Mouse (Mus musculus): ENCODE data around the gene Larp6. TPM values are rescaled to one million over a fixed set of nuclear protein-coding genes. Genes with fewer than 3 reads are reported as not detected.

The Larp6 gene
- polyA plus RNA-seq, 1 experiment from 2014 or later = 10.3 TPM

GRCm38 (mm10) chr9:60734321-60734720 is 21.5 kb downstream of the Larp6 start:
- Histone ChIP-seq H3K9ac (replicated peaks; ENCODE audit: low read depth, low read length) (no peak overlapping the region), H3K4me2 (ENCODE audit: low read length) (no peak overlapping the region), H3K4me3 (replicated peaks; ENCODE audit: low read length) (no peak overlapping the region), H3K9me3 (ENCODE audit: control insufficient read depth, low read length) (0 out of 2 replicates have a peak, but pooled peaks cover 3% of the 10 kb centered on the region), H3K27me3 (replicated peaks; ENCODE audit: control insufficient read depth, insufficient read depth, low read length) (no peaks in the 10 kb centered on the region), H3K36me3 (ENCODE audit: control insufficient read depth, insufficient read depth) (peaks cover 7% of the 10 kb centered on the region; the same call in 1 of the 2 replicates), H3K27ac (ENCODE audit: low read length) (no peak overlapping the region), H3K4me1 (replicated peaks; ENCODE audit: control insufficient read depth, insufficient read depth, low read length) (no peaks in the 10 kb centered on the region)
- 93% methylated on average over 2 of the region's 2 CpGs for WGBS
- ATAC-seq = no peak

GRCm38 (mm10) chr9:60739126-60739525 is 26.3 kb downstream of the Larp6 start:
- ATAC-seq = 0 out of 2 replicates have a peak, but pooled peaks have one; percentile 12
- 57% methylated on average over 5 of the region's 5 CpGs for WGBS
- no peak overlapping the region for H3K4me2 ChIP-seq (ENCODE audit: low read length)

GRCm38 (mm10) chr9:60741436-60741835 is 28.6 kb downstream of the Larp6 start:
- Histone ChIP-seq H3K36me3 (ENCODE audit: control insufficient read depth, insufficient read depth) (peaks cover 7% of the 10 kb centered on the region; the same call in 1 of the 2 replicates), H3K4me1 (replicated peaks; ENCODE audit: control insufficient read depth, insufficient read depth, low read length) (peaks cover 14% of the 10 kb centered on the region), H3K4me2 (ENCODE audit: low read length) (no peak overlapping the region), H3K9me3 (ENCODE audit: control insufficient read depth, low read length) (0 out of 2 replicates have a peak, but pooled peaks cover 3% of the 10 kb centered on the region), H3K27ac (ENCODE audit: low read length) (no peak overlapping the region), H3K27me3 (replicated peaks; ENCODE audit: control insufficient read depth, insufficient read depth, low read length) (no peaks in the 10 kb centered on the region), H3K4me3 (replicated peaks; ENCODE audit: low read length) (no peak overlapping the region), H3K9ac (replicated peaks; ENCODE audit: low read depth, low read length) (no peak overlapping the region)
- ATAC-seq = no peak
- 79% methylated on average over 10 of the region's 10 CpGs for WGBS

More at GRCm38 (mm10) chr9:60739126-60739525, 26.3 kb downstream of the Larp6 start:
- Histone ChIP-seq H3K9me3 (ENCODE audit: control insufficient read depth, low read length) (0 out of 2 replicates have a peak, but pooled peaks cover 3% of the 10 kb centered on the region), H3K27ac (ENCODE audit: low read length) (no peak overlapping the region), H3K27me3 (replicated peaks; ENCODE audit: control insufficient read depth, insufficient read depth, low read length) (no peaks in the 10 kb centered on the region), H3K4me3 (replicated peaks; ENCODE audit: low read length) (no peak overlapping the region), H3K4me1 (replicated peaks; ENCODE audit: control insufficient read depth, insufficient read depth, low read length) (peaks cover 12% of the 10 kb centered on the region), H3K9ac (replicated peaks; ENCODE audit: low read depth, low read length) (no peak overlapping the region), H3K36me3 (ENCODE audit: control insufficient read depth, insufficient read depth) (peaks cover 7% of the 10 kb centered on the region; the same call in 1 of the 2 replicates)

- H3K9ac ChIP-seq (replicated peaks; ENCODE audit: low read depth, low read length) = peak overlapping the region; percentile 22; the same call in 1 of the 2 replicates
- no peaks in the 10 kb centered on the region for H3K27me3 ChIP-seq (replicated peaks; ENCODE audit: control insufficient read depth, insufficient read depth, low read length)
- peaks cover 3% of the 10 kb centered on the region; the same call in 1 of the 2 replicates for H3K36me3 ChIP-seq (ENCODE audit: control insufficient read depth, insufficient read depth)
- ATAC-seq = no peak
- H3K4me3 ChIP-seq (replicated peaks; ENCODE audit: low read length) = no peak overlapping the region
- WGBS = 63% methylated on average over 9 of the region's 9 CpGs
- H3K9me3 ChIP-seq (ENCODE audit: control insufficient read depth, low read length) = 0 out of 2 replicates have a peak, but pooled peaks cover 2% of the 10 kb centered on the region
- no peak overlapping the region for H3K27ac ChIP-seq (ENCODE audit: low read length)
- H3K4me2 ChIP-seq (ENCODE audit: low read length) = no peak overlapping the region; the same call in 1 of the 2 replicates
- peaks cover 14% of the 10 kb centered on the region for H3K4me1 ChIP-seq (replicated peaks; ENCODE audit: control insufficient read depth, insufficient read depth, low read length)
Measured at GRCm38 (mm10) chr9:60742516-60742915, 29.7 kb downstream of the Larp6 start.

GRCm38 (mm10) chr9:60743180-60743900 is 30.6 kb downstream of the Larp6 start:
- Histone ChIP-seq H3K27me3 (replicated peaks; ENCODE audit: control insufficient read depth, insufficient read depth, low read length) (no peaks in the 10 kb centered on the region), H3K4me3 (replicated peaks; ENCODE audit: low read length) (no peak overlapping the region), H3K9ac (replicated peaks; ENCODE audit: low read depth, low read length) (no peak overlapping the region), H3K36me3 (ENCODE audit: control insufficient read depth, insufficient read depth) (no peaks in the 10 kb centered on the region), H3K27ac (ENCODE audit: low read length) (no peak overlapping the region), H3K9me3 (ENCODE audit: control insufficient read depth, low read length) (no peaks in the 10 kb centered on the region), H3K4me1 (replicated peaks; ENCODE audit: control insufficient read depth, insufficient read depth, low read length) (peaks cover 14% of the 10 kb centered on the region), H3K4me2 (ENCODE audit: low read length) (peak overlapping the region; percentile 31)
- ATAC-seq = no peak
- WGBS = 60% methylated on average over 17 of the region's 17 CpGs

- no peak overlapping the region for H3K27ac ChIP-seq (ENCODE audit: low read length)
- WGBS = 40% methylated on average over 18 of the region's 18 CpGs
- H3K36me3 ChIP-seq (ENCODE audit: control insufficient read depth, insufficient read depth) = no peaks in the 10 kb centered on the region
- ATAC-seq = peak; percentile 59; the same call in 1 of the 2 replicates
- no peak overlapping the region for H3K4me2 ChIP-seq (ENCODE audit: low read length)
- no peaks in the 10 kb centered on the region for H3K27me3 ChIP-seq (replicated peaks; ENCODE audit: control insufficient read depth, insufficient read depth, low read length)
- H3K9me3 ChIP-seq (ENCODE audit: control insufficient read depth, low read length) = no peaks in the 10 kb centered on the region
- no peak overlapping the region for H3K9ac ChIP-seq (replicated peaks; ENCODE audit: low read depth, low read length)
- no peak overlapping the region for H3K4me3 ChIP-seq (replicated peaks; ENCODE audit: low read length)
- peaks cover 14% of the 10 kb centered on the region for H3K4me1 ChIP-seq (replicated peaks; ENCODE audit: control insufficient read depth, insufficient read depth, low read length)
Measured at GRCm38 (mm10) chr9:60744171-60744969, 31.6 kb downstream of the Larp6 start.

GRCm38 (mm10) chr9:60744971-60745370 is 32.2 kb downstream of the Larp6 start:
- no peaks in the 10 kb centered on the region for H3K9me3 ChIP-seq (ENCODE audit: control insufficient read depth, low read length)
- ATAC-seq = no peak
- 53% methylated on average over 4 of the region's 4 CpGs for WGBS
- H3K4me1 ChIP-seq (replicated peaks; ENCODE audit: control insufficient read depth, insufficient read depth, low read length) = peaks cover 14% of the 10 kb centered on the region
- H3K4me3 ChIP-seq (replicated peaks; ENCODE audit: low read length) = no peak overlapping the region
- no peaks in the 10 kb centered on the region for H3K27me3 ChIP-seq (replicated peaks; ENCODE audit: control insufficient read depth, insufficient read depth, low read length)
- H3K9ac ChIP-seq (replicated peaks; ENCODE audit: low read depth, low read length) = no peak overlapping the region
- H3K4me2 ChIP-seq (ENCODE audit: low read length) = no peak overlapping the region
- no peak overlapping the region for H3K27ac ChIP-seq (ENCODE audit: low read length)
- no peaks in the 10 kb centered on the region for H3K36me3 ChIP-seq (ENCODE audit: control insufficient read depth, insufficient read depth)

- Histone ChIP-seq H3K4me2 (ENCODE audit: low read length) (no peak overlapping the region), H3K36me3 (ENCODE audit: control insufficient read depth, insufficient read depth) (no peaks in the 10 kb centered on the region), H3K4me3 (replicated peaks; ENCODE audit: low read length) (no peak overlapping the region), H3K27ac (ENCODE audit: low read length) (no peak overlapping the region), H3K27me3 (replicated peaks; ENCODE audit: control insufficient read depth, insufficient read depth, low read length) (no peaks in the 10 kb centered on the region), H3K4me1 (replicated peaks; ENCODE audit: control insufficient read depth, insufficient read depth, low read length) (peaks cover 14% of the 10 kb centered on the region), H3K9me3 (ENCODE audit: control insufficient read depth, low read length) (no peaks in the 10 kb centered on the region), H3K9ac (replicated peaks; ENCODE audit: low read depth, low read length) (no peak overlapping the region)
- WGBS = 56% methylated on average over 6 of the region's 6 CpGs
- no peak for ATAC-seq
Measured at GRCm38 (mm10) chr9:60746561-60746960, 33.8 kb downstream of the Larp6 start.

GRCm38 (mm10) chr9:60747672-60748071 is 34.9 kb downstream of the Larp6 start:
- WGBS = 89% methylated on average over 5 of the region's 5 CpGs
- Histone ChIP-seq H3K27ac (ENCODE audit: low read length) (no peak overlapping the region), H3K4me3 (replicated peaks; ENCODE audit: low read length) (no peak overlapping the region), H3K9ac (replicated peaks; ENCODE audit: low read depth, low read length) (no peak overlapping the region), H3K27me3 (replicated peaks; ENCODE audit: control insufficient read depth, insufficient read depth, low read length) (no peaks in the 10 kb centered on the region), H3K9me3 (ENCODE audit: control insufficient read depth, low read length) (no peaks in the 10 kb centered on the region), H3K4me1 (replicated peaks; ENCODE audit: control insufficient read depth, insufficient read depth, low read length) (peaks cover 11% of the 10 kb centered on the region), H3K4me2 (ENCODE audit: low read length) (no peak overlapping the region), H3K36me3 (ENCODE audit: control insufficient read depth, insufficient read depth) (no peaks in the 10 kb centered on the region)
- ATAC-seq = no peak

All from forebrain, embryonic 16.5 days (tissue).